Mouse (Mus musculus) spleen, postnatal 10 days (tissue): ENCODE measurements around the gene Il12rb1.

Experiments used
- DNase-seq, 2 experiments: peaks; one replicate each; pipeline ENCODE4 v3.0.0; 2021 to 2022; ENCODE audit warnings: low spot score in 2 of 2

Il12rb1 gene

DNA sequence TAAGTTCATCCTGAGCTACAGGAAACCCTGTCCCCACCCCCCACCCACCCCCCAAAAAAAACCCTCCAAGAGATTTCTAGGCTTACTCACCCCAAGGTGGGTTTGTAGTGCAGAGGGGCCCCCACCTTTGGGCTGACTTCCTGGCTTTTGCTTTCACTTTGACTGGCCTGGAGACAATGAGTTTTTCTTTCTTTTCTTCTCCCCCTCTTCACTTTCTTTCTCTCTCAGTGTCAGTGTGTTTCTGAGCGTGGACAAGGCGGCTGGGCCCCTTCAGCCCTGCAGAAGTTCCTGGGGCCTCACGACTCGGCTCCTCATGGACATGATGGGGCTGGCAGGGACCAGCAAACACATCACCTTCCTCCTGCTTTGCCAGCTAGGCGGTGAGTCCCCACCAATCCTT lies at the start of gene Il12rb1:
Gene Il12rb1, plus strand, starts transcription at position 211 of the 400 bp plus-strand sequence.
- no peak for DNase-seq

DNA sequence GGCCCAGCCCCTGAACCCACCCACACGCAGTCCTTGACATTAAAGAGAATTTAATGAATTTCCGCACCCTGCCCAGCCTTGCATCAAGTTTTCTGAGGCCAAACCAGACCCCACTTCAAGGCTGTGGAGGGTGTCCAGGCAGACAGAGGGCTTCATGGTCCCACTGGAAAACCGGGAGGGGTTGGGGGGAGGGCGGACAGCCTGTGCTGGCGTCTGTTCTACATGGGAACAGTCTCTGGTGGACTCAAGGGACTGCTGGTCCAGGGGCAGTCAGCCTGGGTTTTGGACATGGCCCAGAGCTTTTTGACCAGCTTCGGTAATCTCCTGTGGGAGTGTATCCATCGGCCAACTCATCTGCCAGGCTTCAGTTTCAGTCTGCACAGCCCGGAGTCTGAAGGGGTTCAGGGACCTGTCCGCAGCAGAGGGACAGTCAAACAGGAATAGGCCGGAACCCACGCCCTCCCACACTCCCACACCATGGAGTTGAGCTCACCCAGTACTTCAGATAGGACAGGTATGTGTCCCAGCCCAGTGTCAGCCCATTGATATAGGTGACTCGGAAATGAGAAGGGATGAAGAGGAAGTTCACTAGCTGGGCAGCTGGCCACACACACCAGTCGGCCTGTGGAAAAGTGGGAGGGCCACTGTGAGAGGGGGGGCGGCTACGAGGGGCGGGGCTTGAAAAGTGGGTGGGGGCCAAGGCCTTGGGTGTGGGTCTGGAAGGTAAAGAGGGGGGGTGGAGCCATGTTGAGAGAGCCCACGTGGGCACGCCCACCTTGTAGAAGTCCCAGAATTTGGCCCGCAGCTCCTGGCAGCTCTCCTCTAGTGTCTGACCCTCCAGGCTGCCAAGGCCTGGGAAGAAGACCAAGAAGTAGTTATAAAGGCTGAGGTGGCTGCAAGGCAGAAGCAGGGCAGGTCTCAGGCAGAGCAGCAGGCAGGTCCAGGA lies 49.4 kb upstream of the Il12rb1 start:
- DNase-seq, result peak in 1 of 2 experiments; percentile 18

DNA sequence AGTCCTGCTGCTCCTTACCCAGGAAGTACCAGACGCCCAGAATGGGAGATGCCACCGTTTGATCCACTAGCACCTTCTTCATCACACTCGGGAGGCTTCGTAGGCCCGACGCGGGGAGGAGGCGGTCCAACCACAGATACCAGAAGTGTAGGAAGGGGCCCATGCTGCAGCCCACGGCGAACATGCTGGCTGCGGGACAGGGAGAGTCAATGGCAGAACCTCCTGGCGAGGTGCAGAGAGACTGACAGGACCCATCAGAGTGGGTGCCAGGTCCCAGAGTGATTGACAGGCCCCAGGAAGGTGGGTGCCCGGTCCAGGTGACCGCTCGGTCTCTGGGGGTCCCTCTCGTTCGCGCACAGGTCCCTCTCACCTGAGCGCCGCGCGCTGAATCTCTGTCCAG lies 47.9 kb upstream of the Il12rb1 start:
- DNase-seq, result peak in 1 of 2 experiments; percentile 60

DNA sequence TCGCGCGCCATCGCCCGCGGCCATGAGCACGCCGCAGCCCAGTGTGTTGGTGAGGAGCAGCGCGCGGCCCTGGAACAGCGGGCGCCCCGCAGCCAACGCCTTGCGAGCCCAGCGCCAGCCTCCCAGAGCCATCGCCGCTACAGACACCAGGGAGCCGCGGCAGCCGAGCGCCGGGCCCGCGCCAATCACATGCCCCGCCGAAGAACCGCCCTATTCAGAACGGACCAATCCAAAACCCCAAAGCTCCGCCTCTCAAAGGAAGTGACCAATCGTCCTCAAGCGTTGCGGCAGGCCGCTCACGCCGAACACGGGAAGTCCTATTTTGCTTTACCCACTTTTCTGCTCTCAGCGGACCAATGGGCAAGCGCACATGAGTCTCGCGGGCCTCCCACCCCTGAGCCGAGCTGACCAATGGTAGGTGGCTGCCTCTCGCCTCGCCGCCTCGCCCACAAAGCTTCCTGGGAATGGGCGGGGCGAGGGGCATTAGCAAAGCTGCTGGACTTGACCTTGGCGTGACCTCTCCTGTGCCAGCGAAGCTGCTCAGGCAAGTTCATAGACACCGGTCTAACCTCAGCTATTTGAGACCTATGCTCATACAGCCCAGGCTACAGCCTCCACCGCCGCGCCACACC lies 47.4 kb upstream of the Il12rb1 start, which contains the start of gene Mpv17l2:
Gene Mpv17l2, minus strand, starts transcription at position 172 of the 632 bp plus-strand sequence.
- DNase-seq, result peak; percentile 90 to 96

DNA sequence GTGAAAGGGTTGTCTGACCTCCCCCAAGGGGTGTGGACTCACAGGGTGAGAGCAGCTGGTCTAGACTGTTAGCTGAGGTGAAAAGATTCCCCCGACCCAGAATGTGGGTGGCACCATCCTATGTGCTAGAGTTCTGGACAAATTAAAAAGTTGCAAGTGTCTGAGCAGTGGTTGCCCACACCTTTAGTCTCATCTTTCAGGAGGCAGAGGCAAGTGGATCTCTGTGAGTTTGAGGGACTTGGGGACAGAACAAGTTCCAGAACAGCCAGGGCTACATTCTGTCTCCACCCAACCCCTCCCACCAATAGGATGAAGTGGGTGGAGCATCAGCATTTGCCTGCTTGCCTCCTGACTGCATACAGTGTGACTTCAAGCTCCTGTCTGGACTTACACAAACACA lies 46.1 kb upstream of the Il12rb1 start:
- peak; percentile 51 to 67 for DNase-seq

DNA sequence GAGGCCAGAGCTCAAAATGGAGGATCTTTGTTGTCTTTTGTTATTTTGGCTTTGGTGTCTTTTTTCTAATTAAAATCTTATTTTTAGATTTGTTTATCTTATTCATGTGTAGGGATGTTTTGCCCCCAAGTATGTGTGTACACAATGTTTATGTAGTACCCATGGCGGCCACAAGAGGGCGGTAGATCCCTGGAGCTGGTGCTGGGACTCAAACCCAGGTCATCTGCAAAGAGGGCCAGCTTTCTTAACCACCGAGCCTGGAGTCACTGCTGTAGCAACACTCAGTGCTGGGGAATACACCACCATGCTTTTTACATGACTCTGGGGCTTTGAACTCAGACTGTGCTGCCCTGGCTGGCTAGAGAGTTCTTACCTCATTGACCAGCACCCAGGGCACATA lies 44.9 kb upstream of the Il12rb1 start:
- DNase-seq, result peak; percentile 83 to 88

DNA sequence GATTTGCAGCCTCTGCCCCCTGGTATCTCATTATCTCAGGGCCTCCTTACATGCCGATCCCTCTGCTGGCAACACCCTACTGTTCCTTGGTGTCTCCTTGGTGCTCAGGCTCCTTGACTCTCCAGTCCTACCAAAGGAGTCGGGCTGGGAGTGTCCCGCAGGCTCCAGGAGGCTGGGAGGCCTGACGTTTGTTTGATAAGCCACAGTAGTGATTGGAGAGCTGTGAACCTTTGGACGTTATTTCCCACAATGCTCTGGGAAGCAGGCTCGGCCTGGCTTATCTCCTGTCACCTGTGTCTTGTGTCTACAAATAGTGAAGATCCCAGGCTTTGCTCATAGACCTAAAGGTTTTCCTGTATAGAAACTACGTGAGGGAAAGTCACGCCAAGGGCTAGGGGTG lies 44.2 kb upstream of the Il12rb1 start:
- DNase-seq, result peak; percentile 42 to 64

DNA sequence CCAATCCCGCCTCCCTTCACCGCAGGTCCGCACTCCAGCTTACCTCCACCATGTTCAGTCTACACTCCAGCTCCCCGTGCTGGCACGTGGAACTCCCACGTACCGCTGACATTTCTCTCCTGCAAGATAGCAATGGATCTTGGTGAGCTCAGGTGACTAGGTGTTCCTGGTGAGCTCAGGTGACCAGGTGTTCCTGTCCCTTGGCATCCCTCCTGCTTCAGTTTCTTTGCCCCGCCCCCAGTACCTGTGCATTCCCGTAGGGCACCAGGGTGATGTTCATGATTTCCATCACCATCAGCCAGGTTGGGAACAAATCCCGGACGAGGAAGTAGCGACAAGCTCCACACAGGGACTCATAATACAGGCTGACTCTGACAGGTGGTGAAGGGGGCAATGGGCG lies 43.6 kb upstream of the Il12rb1 start:
- DNase-seq, result no peak

DNA sequence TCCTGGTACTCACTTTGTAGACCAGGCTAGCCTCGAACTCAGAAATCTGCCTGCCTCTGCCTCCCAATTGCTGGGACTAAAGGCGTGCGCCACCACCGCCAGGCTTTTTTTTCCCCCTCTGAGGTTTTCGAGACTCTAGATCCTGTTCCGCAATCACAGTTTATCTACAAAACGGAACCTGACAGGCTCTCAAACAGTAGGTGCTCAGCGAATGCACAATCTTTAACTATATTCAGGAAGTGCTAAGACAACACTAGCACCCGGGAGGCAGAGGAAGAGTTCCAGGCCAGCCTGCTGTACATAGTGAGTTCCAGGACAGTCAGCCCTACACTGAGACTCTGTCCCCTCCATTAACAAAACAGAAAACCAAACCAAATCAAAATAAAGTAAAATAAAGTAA lies 42.9 kb upstream of the Il12rb1 start:
- no peak for DNase-seq

DNA sequence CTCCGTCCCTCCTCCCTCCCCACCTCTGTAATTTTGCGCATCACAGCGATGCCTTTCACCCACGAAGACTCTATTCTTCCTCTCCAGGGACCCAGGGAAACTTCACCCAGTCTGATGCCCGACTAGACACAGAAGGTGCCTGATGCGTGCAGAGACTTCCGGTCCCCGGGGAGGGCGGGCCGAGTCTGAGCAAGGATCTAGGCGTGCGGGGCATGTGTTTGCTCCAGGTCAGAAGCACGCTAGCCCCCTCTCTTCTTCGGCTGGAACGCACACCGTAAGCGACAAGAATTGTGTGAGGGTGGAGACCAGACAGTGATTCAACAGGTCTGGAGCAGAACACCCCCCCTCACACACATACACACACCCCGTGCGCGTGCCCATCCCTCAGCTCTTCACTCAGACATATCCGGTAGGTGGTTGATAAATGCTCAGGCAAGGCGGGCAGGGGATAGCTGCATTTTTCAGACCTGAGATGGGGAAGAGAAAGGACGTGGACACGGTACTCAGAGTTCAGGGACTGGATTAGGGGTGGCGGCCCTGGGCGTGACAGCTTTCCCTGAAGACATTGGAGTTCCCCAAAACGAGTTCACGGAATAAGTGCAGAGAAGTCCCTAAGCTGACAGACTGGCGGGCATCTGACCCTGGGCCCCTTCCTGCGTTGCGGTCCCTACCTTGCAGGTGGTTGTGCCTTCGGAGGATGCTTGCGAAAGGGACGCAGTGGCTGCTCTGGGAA lies 42.2 kb upstream of the Il12rb1 start:
- peak; percentile 59 to 85 for DNase-seq

DNA sequence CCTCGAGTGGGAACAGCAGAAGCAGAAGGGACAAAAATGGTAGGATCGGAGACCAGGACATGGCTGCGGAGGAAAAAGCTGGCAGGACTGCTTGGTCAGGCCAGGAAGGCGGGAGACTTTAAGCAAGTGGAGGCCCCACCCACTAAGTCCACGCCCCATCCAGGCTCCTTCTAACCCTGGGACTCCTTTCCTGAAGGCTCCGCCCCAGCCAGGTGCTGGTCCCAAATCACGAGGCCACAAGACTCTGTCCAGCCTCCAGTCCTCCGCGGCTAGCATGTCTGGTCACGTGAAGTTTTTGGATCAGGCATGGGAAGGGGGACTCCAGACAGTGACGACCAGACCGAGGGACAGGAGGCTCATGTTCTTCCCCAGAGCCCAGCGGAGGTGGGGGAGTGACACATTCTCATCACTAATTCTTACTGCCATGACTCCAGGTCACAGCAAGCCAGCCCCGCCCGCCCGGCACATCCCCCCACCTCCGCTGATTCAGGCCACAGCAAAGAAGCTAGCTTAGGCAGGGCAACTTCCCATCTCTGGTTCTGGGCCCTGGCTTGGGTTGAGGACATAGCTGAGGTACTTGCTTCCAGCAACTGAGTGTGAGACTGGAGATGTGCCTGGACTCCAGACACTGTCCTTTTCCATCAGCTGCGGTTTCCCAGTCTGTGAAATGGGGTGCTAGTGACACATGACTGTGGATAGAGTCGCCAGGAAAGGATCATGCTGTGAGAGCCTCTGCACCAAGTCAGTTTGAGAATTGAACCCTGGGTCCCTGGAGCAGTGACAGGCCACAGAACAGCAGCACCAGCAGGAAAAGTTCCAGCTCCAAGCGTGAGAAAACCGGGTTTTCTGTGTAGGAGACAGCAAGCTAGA lies 41.4 kb upstream of the Il12rb1 start:
- DNase-seq, result peak in 1 of 2 experiments; percentile 82

DNA sequence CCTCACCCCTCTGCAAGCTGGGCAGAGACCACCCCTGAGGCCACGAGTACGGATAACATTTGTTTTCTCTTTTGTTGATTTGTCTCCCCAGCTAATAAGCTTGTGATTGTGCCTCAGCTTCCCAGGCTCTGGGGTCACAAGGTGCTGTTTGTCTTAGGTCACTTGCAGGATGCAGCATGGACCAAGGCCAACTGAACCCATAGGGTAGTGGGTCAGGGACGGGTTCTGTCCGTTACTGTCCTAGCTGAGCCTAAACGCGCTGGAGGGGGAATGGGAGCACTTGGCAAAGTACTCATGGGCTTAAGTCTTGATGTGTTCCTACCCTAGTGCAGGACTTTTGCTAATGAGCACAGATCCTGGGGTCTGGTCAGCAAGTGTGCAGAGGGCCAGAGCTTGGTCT lies 40.7 kb upstream of the Il12rb1 start:
- no peak for DNase-seq

DNA sequence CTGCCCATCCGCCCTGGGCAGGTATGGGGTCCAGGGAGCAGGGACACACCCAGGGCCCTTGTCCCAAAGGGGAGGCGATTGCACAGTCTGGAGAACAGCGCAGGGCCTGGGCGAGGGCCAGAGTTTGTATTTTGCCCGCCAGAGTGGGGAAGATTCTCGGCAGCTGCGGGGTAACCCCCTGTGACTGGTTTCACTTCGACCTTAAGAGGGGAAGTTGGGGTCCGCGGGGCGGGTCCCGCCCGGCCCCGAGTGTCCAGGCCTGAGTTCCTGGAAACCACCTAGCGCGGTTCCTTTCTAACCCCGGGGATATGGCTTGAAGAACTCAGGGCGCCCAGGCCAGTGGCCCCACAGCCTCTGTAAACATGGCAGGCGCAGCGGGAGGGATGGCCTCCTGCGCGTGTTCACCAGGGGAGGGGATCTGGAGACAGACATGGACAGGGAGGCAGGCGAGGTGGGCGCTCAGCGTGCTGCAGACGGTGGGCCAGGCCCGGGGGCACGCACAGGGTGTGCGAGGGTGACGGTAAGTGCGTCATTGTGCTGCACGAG lies 39.9 kb upstream of the Il12rb1 start:
- peak in 1 of 2 experiments; percentile 75 for DNase-seq

DNA sequence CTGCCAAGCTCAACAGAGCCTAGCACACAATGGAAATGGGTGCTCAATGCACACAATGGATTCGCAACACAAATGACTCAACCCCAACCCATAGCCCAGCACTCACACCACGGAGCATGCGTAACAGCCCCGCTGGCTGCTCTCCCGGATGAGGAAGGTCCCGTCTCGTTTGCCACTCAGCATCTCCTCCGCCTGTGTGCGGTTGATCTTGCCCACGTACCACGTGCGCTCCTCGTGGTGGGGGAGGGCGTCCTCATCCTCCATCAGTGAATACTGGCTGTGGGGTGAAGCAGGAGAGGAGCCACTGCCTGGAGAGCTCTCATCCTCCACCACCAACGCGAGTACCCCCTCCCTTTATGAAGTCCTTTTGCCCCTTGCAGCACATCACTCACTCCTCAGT lies 39.3 kb upstream of the Il12rb1 start:
- no peak for DNase-seq

DNA sequence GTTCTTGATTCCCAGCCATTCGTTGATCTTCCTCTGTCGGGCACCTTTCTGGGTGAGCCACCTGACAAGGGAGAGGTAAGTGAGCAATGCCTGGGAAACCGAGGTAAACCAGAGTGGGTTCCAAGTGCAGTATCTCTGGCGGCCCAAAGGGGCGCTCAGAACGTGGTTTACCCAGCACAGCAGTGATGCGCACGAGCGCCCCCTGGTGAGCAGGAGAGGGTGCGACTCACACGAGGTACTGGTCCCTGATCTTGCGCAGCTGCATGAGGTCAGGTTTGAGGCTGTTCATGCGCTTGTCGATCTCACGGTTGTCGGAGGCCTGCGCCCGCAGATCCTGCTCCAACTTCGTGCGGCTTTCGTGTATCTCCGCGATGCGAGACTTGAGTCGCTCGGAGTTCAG lies 38.9 kb upstream of the Il12rb1 start:
- DNase-seq, result peak; percentile 98 to 99

DNA sequence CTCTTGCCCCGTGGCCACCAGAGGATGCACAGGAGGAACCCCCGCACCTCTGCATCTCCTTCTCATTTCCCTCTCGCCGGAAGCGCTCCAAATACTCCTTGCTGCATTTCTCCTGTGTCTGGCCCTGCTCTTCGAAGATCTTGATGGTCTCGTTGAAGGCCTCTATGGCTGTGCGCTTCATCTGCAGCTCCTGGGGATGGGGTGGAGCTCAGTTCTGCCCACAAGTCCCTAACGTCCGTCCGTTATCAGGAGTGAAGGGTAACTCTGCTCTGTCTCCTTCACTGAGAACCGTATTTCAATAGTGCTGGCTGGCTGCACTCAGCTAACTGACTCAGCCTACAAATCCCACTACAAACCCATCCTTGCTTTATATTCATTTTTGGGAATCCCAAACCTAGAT lies 38.4 kb upstream of the Il12rb1 start:
- DNase-seq, result no peak

DNA sequence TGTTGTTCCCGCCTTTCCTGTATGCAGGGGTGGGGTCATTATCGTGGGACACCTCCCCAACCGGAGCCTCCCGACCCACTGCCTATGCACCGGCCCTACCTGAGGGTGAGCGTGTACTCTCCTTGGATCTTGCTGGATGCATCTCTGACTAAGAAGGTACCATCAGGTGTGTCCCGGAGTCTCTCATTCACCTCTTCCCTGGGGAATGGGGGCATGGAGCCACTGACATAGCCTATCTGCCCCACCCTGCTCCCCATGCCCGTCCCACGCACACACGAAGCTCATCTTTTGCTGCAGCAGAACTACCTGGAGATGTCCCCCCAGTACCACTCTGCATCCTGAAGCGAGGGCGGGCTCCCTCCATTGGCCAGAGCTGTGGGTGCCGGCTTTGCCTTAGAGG lies 37.5 kb upstream of the Il12rb1 start:
- no peak for DNase-seq

DNA sequence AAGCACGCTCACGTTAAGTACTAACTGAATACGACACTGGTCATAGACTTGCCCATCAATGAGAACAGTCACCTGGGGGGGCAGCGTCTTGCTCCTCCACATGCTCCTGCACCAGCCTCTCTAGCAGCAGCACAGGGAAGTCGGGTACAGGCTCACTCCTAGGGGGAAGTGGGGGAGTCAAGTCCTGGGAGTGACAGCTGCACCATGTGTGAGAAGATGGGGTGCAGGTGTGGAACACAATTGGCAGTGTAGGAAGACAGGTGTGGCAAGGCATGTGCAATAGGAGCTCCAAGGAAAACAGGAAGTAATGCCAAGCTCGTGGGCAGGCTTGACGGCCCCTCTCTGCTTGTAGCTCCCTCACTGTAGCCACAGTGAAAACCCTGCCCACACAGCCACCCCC lies 37.0 kb upstream of the Il12rb1 start:
- no peak for DNase-seq

DNA sequence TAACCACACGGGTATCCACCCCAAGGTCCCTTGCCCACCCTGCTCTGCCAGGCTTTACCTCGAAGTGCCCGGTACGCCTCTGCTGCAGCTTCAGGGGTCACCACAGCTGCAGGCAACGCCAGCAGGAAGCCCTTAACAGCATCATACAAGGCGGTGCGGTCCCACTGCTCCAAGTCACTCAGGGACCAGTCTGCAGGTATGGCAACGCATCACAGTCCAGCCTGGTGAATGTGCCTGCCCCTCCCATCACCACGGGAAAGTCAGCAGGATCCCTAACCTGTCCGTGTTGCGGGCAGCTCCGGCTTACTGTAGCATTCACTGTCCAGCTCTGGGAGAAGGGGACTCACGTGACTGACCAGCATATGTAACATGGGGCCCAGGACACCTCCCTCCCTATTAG lies 36.2 kb upstream of the Il12rb1 start:
- DNase-seq, result no peak

DNA sequence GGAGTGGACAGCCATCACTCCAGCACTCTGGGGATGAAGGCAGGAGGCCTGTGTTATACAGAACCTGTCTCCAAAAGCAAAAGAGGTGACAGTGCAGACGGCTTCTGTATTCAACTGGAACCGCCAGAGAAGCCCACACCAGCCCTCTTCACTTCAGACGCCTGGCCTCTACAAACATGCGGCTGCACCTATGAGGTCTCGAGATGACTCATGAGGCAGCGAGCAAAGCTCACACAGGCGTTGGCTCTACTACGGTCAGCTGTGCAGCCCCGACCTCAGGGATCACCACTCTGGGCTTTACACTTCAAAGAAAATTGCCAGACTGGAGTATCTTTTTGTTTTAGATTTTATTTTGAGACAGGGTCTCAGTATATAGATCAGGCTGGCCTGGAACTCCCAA lies 35.4 kb upstream of the Il12rb1 start:
- no peak for DNase-seq

DNA sequence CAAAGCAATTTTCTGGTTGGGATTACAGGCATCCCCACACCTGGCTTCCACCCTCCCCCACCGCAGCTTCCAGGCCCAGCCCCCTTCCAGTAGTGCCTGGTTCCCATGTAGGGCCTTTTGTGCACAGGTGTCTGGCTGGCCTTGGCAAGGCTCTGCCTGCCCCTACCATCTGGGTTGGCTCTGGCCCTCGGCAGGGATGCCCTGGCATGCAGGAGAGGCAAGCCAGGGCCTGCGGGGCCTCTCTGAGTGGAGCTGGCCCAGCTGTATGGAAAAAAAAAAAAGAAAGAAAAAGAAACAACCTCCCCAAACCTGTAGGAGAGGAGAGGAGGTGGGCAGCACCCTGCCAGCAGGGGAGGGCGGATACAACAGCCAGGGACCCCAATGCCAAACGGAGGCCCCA lies 34.8 kb upstream of the Il12rb1 start:
- DNase-seq, result no peak
